Mouse (Mus musculus) thymus, postnatal 14 days (tissue): Measurements from ENCODE around the gene Gm8229.
"Not testable (repeated sequence)": the region's sequence is repeated elsewhere in the genome, so short reads cannot be mapped to it uniquely, and the experiment has no call there.

ENCODE experiments used
- DNase-seq: peaks from one replicate; pipeline ENCODE4 v3.0.0; 2021

The Gm8229 gene

DNA sequence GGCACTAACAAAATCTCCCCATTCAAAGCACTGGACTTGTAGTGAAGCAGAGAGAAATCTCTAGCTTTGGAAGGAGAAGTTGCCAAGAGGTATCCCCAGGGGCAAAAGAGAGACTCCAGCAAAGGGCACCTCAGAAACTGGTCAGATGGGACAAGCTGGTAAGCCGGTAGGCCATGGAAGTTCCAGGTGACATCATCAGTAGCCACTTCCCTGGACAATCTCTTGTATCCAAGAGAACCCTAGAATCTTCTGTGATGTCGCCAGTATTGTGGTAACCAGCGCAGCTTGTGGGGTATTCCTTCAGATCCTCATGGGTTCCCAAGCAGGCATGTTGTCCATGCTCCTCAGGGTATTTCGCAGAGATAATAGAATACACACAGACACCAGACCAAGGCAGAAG, at the start of gene Gm8229:
TSS of gene Gm8229 (plus strand) at position 301 of the 400 bp plus-strand sequence.
- DNase-seq, result not testable (repeated sequence)

DNA sequence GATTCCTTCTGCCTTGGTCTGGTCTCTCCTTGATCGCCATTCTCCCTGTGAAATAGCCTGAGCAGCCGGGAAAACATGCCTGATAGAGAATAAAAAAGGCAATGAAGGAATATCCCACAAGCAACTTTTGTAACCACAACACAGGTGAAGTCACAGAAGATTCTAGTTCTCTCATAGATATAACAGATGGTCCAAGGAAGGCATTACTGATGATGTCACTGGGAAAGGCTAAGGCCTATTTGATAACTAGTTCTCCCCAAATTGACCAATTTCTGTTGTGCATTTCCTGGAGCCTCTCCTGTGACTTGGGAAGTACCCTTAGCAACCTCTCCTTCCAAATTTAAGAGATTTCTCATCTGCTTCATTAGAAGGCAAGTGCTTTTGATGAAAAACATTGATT, 26.7 kb upstream of the Gm8229 start, which contains the start of gene Gm5930:
TSS of gene Gm5930 (minus strand) at position 101 of the 400 bp plus-strand sequence.
- not testable (repeated sequence) for DNase-seq

- not testable (repeated sequence) for DNase-seq
Measured at GRCm38 (mm10) chr14:44361416-44361815, 3.7 kb upstream of the Gm8229 start.

DNA sequence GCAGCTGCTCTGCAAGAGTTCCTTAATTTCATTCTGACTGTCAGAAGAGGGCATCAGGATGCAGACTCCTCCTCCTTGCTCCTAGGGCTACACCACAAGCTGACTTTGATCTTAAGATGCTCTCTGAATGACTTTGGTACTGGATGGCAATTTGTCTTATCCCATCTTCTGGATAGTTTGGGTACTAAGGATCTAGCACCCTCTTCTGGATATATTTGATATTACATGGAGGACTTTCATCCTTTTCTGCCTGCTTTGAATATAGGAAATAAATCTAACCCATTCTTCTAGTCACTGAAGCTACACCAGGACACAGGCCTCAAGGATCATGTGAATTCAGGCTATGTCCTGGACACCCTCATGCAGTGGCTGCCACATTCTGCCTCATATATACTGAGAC, 2.9 kb upstream of the Gm8229 start:
- DNase-seq, result not testable (repeated sequence)

DNA sequence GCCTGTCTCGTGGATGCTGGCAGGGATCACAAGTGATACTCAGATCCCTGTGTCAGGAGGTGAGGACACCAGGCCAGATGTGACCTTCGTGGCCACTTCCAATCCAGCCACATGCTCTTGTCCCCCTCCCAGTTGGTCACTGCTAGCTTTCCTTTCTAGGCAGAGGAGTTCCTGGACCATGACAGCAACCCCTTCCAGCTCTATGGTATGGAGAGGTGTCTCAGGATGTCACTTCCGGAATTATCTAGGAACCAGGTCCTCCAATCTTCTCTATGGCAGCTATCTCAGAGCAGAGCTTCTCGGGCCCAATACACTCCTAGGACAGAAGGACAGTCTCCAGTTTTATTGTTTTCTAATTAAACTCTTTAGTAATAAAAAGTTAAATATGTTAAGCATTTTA, 19.1 kb downstream of the Gm8229 start:
- DNase-seq, result not testable (repeated sequence)

- not testable (repeated sequence) for DNase-seq
Measured at GRCm38 (mm10) chr14:44410588-44410987, 45.4 kb downstream of the Gm8229 start, which contains the start of gene Gm3371. Gene Gm3371, minus strand, starts transcription at chr14:44410688.
